Mouse (Mus musculus) limb, embryonic 14.5 days (tissue): ENCODE results near the gene Tbca. TPM values are rescaled to one million over a fixed set of nuclear protein-coding genes. Genes with fewer than 3 reads are reported as not detected.

Source experiments
- ATAC-seq: fragments of 200-750 bp; cut with Nextera tagmentation; 2 replicates; pipeline ENCODE4 v1.8.0; 2017; ENCODE audit warnings: low read depth, moderate number of reproducible peaks, moderate TSS enrichment; ENCODE audit not compliant: low FRiP score
- DNase-seq: peaks from one replicate; pipeline ENCODE4 v3.0.0-alpha.2; 2015; ENCODE audit warnings: low spot score
- H3K27ac ChIP-seq: fragments of 300-500 bp; sonication (generic); replicated peaks from 2 replicates; pipeline ENCODE4 v1.5.1; 2014; ENCODE audit warnings: low read depth, mild to moderate bottlenecking, low read length, moderate library complexity, mixed read lengths
- H3K27me3 ChIP-seq: fragments of 300-500 bp; sonication (generic); 2 replicates; pipeline ENCODE4 v1.6.1; 2014; ENCODE audit warnings: low read length, mixed read lengths; ENCODE audit not compliant: control insufficient read depth, insufficient read depth
- H3K36me3 ChIP-seq: fragments of 300-500 bp; sonication (generic); 2 replicates; pipeline ENCODE4 v1.6.1; 2014; ENCODE audit warnings: mild to moderate bottlenecking, low read length, moderate library complexity, mixed read lengths; ENCODE audit not compliant: control insufficient read depth, insufficient read depth
- H3K4me1 ChIP-seq: fragments of 300-500 bp; sonication (generic); 2 replicates; pipeline ENCODE4 v1.6.1; 2014; ENCODE audit warnings: antibody characterized with exemption, low read length, mixed read lengths; ENCODE audit not compliant: control insufficient read depth, insufficient read depth
- H3K4me2 ChIP-seq: fragments of 300-500 bp; sonication (generic); replicated peaks from 2 replicates; pipeline ENCODE4 v1.6.1; 2014; ENCODE audit warnings: low read depth, mild to moderate bottlenecking, low read length, moderate library complexity; ENCODE audit not compliant: severe bottlenecking
- H3K4me3 ChIP-seq: fragments of 300-500 bp; sonication (generic); replicated peaks from 2 replicates; pipeline ENCODE4 v1.5.1; 2014; ENCODE audit warnings: low read length
- H3K9ac ChIP-seq: fragments of 300-500 bp; sonication (generic); 2 replicates; pipeline ENCODE4 v1.6.1; 2014; ENCODE audit warnings: mild to moderate bottlenecking, low read depth, low read length, moderate library complexity; ENCODE audit not compliant: severe bottlenecking
- H3K9me3 ChIP-seq: fragments of 300-500 bp; sonication (generic); 2 replicates; pipeline ENCODE4 v1.6.1; 2016; ENCODE audit warnings: low read length; ENCODE audit not compliant: control insufficient read depth
- POLR2A ChIP-seq: fragments of 200-500 bp; IDR thresholded peaks from 2 replicates; pipeline ENCODE4 v1.8.0; 2012; ENCODE audit warnings: inconsistent platforms, mild to moderate bottlenecking, moderate library complexity, borderline replicate concordance; ENCODE audit not compliant: insufficient read depth, insufficient read length; ENCODE audit errors: extremely low read depth
- WGBS: fragments of 180-500 bp; shearing (Covaris S2); extraction: QIAGEN DNeasy Blood & Tissue Kit; methylation state at CpG from one replicate; pipeline ENCODE4 v1.1.7; 2014; 5-methylcytosine and 5-hydroxymethylcytosine counted together
- polyA plus RNA-seq, 2 experiments: library from polyadenylated mRNA; depleted of rRNA in 1 of 2; stranded (reverse) in 1 of 2; unstranded in 1 of 2; fragments of >200 nt; fragmentation: Nextera tagmentation in 1 of 2; extraction: Ambion mirVana in 1 of 2; gene quantifications; 2 replicates each; pipeline versions ENCODE4 v1.2.1 to v1.2.3; 2012 to 2014

Tbca gene
- polyA plus RNA-seq, 2 experiments, result 242 to 408 TPM

DNA sequence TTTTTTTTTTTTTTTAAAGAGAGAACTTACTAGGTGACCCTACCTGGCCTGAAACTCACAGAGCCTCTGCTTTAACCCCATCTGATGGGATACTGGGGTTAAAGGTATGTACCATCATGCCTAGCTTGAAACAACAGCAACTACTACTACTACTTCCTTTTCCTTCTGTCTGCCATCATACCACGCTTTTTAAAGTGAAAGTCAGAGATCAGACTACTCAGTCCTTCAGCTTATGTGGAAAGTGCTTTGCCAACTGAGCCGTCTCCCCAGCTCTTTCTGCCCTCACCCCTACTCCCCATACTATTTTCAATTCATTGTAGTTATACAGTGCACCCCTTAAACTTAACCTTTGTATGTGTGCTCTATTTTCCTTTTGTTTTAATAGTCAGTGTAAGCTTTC is 38.3 kb downstream of the Tbca start:
- Histone ChIP-seq H3K9me3 (no peaks in the 10 kb centered on the region), H3K4me3 (no peak overlapping the region), H3K27me3 (no peaks in the 10 kb centered on the region), H3K4me2 (no peak overlapping the region), H3K36me3 (0 out of 2 replicates have a peak, but pooled peaks cover 5% of the 10 kb centered on the region), H3K9ac (no peak overlapping the region), H3K27ac (no peak overlapping the region), H3K4me1 (no peaks in the 10 kb centered on the region)
- no peak for TF ChIP-seq POLR2A
- 63% methylated on average over 2 of the region's 2 CpGs for WGBS
- no peak for DNase-seq
- no peak for ATAC-seq

GRCm38 (mm10) chr13:94827847-94828246 is 39.1 kb downstream of the Tbca start:
- ATAC-seq, result no peak
- no peak for TF ChIP-seq POLR2A
- WGBS, result 46% methylated on average over 2 of the region's 2 CpGs
- no peak for DNase-seq
- no peaks in the 10 kb centered on the region for H3K27me3 ChIP-seq
- H3K4me2 ChIP-seq, result no peak overlapping the region
- no peaks in the 10 kb centered on the region for H3K4me1 ChIP-seq
- no peaks in the 10 kb centered on the region for H3K9me3 ChIP-seq
- H3K9ac ChIP-seq, result no peak overlapping the region
- no peak overlapping the region for H3K4me3 ChIP-seq
- H3K27ac ChIP-seq, result no peak overlapping the region
- H3K36me3 ChIP-seq, result peaks cover 12% of the 10 kb centered on the region

GRCm38 (mm10) chr13:94838047-94838720 is 49.5 kb downstream of the Tbca start:
- no peak overlapping the region for H3K4me3 ChIP-seq
- H3K9ac ChIP-seq, result no peak overlapping the region
- no peaks in the 10 kb centered on the region for H3K4me1 ChIP-seq
- no peak for ATAC-seq
- TF ChIP-seq POLR2A, result no peak
- H3K9me3 ChIP-seq, result no peaks in the 10 kb centered on the region
- H3K4me2 ChIP-seq, result no peak overlapping the region
- no peak overlapping the region; the same call in 1 of the 2 replicates for H3K27ac ChIP-seq
- peaks cover 42% of the 10 kb centered on the region for H3K36me3 ChIP-seq
- no peak for DNase-seq
- 68% methylated on average over 5 of the region's 5 CpGs for WGBS
- no peaks in the 10 kb centered on the region for H3K27me3 ChIP-seq

GRCm38 (mm10) chr13:94838756-94839337 is 50.1 kb downstream of the Tbca start:
- Histone ChIP-seq H3K36me3 (peaks cover 37% of the 10 kb centered on the region), H3K27me3 (no peaks in the 10 kb centered on the region), H3K4me2 (no peak overlapping the region), H3K9ac (no peak overlapping the region), H3K4me1 (no peaks in the 10 kb centered on the region), H3K9me3 (no peaks in the 10 kb centered on the region), H3K27ac (no peak overlapping the region), H3K4me3 (no peak overlapping the region)
- ATAC-seq (no peak), DNase-seq (no peak)
- no peak for TF ChIP-seq POLR2A
- 85% methylated on average over 8 of the region's 8 CpGs for WGBS

DNA sequence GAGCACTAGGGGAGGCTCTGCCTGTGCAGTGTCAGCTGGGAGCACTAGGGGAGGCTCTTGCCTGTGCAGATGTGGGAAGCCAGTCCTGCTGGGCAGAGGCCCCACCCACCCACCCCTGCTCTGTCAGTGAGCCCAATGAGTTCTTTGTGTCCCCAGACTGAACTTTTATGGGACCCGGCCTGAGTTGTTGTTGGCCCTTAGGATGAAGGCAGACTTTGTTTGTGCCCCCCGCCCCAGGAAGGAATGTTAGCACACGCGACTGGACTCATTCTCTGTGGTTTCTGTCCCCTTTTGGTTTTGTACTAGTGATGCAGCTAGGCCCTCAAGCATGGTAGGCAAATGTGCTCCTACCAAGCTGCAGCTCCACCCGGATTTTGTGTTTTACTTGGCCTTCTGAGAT is 54.5 kb downstream of the Tbca start:
- H3K4me1 ChIP-seq, result no peaks in the 10 kb centered on the region
- no peak overlapping the region for H3K4me2 ChIP-seq
- no peak overlapping the region for H3K9ac ChIP-seq
- H3K27ac ChIP-seq, result no peak overlapping the region
- no peak for TF ChIP-seq POLR2A
- DNase-seq, result no peak
- ATAC-seq, result no peak
- WGBS, result 68% methylated on average over 5 of the region's 5 CpGs
- H3K4me3 ChIP-seq, result no peak overlapping the region
- H3K27me3 ChIP-seq, result no peaks in the 10 kb centered on the region
- no peaks in the 10 kb centered on the region for H3K9me3 ChIP-seq
- H3K36me3 ChIP-seq, result peaks cover 27% of the 10 kb centered on the region
